Mouse (Mus musculus): ENCODE measurements at regions not wholly inside any gene's neighbourhood (a gene's known extent, or its start where the extent isn't known, plus 50 kb on each side); places are given as distances from the start of the nearest gene placed in this dataset.

DNA sequence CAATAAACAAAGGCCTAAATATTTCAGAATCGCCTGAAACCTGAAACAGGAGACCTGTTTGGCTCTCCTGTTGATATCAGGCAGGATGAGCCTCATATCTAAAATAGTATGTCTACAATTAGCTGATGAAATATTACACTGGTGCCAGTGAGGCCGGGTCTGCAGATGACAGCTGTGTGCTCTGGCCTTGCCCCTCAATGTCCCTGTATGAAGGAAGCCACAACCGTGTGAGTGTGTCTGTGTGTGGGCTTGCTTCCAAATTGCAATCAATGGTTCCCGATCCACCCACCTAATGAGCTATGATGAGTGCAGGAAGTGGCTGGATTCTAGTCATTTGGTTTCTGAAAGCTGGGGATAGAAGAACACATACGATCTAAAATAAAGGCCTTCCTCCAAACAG lies 438.2 kb downstream of the Cbln4 start:
- TF ChIP-seq CTCF (IDR thresholded peaks at IDR 0.05; ENCODE audit: low read depth) = no peak
- TF ChIP-seq EP300 (IDR thresholded peaks at IDR 0.05; ENCODE audit: low read depth) = no peak
- 57% methylated on average over 5 of the region's 5 CpGs for WGBS (ENCODE audit: insufficient replicate concordance)
- ATAC-seq (ENCODE audit: insufficient read depth) (no peak), DNase-seq (ENCODE audit: low read depth in 3 of 3, low spot score in 3 of 3) (no peak)
- no peaks in the 10 kb centered on the region for H3K4me1 ChIP-seq (replicated peaks; ENCODE audit: control insufficient read depth in 2 of 2, insufficient read depth in 2 of 2, low read length in 1 of 2)
- H3K36me3 ChIP-seq (replicated peaks; ENCODE audit: control insufficient read depth, insufficient read depth, low read depth) = no peaks in the 10 kb centered on the region
- H3K9me3 ChIP-seq (ENCODE audit: control insufficient read depth, low read length) = no peaks in the 10 kb centered on the region
- no peaks in the 10 kb centered on the region for H3K27me3 ChIP-seq (ENCODE audit: control insufficient read depth, insufficient read depth, low read length)
- no peak overlapping the region for H3K27ac ChIP-seq
- H3K9ac ChIP-seq (replicated peaks) = no peak overlapping the region
- H3K4me3 ChIP-seq (ENCODE audit: insufficient read depth in 1 of 2, low read depth in 2 of 2, low read length in 2 of 2) = no peak overlapping the region
- no peak overlapping the region for H3K4me2 ChIP-seq (ENCODE audit: low read depth)

DNA sequence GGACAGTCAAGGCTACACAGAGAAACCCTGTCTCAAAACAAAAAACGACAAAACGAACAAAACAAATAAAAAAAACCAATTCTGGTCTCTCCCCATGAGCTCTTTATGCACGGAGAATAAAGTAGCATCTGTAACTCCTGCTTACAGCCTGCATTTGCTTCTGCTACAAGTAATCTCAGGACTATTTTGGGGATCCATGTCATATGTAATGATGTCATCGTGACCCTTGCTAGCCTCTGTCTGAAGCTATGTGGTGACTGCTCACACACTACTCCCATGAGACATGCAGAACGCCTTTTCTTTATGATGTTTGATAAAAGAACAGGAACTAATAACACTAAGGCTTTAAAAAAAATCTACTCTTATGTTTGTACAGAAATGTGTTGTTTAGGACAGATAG lies 448.0 kb downstream of the Cbln4 start:
- ATAC-seq (ENCODE audit: insufficient read depth) = no peak

DNA sequence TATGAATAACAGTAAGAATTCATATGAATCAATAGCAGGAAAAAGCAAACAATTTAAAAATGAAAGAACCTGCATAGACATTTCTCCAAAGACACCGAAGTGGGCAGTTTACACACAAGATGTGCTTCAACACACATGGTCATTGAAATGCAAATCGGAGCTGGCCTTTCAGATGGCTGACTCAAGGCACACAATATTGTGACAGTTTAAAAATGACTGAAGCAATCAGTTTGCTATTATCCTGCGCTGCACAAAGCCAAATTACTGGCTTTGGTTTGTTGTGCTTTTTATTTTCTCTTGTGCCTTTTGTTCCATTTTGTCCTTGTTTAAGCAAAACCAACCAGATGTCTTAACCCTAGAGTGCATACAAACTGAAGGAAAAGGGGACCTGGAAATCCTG lies 449.4 kb downstream of the Cbln4 start:
- DNase-seq (ENCODE audit: low read depth in 3 of 3, low spot score in 3 of 3) = no peak
- no peak overlapping the region for H3K4me3 ChIP-seq (ENCODE audit: insufficient read depth in 1 of 2, low read depth in 2 of 2, low read length in 2 of 2)
- 69% methylated on average over 3 of the region's 3 CpGs for WGBS (ENCODE audit: insufficient replicate concordance)
- H3K4me2 ChIP-seq (ENCODE audit: low read depth) = no peak overlapping the region
- no peaks in the 10 kb centered on the region for H3K27me3 ChIP-seq (ENCODE audit: control insufficient read depth, insufficient read depth, low read length)
- no peak for ATAC-seq (ENCODE audit: insufficient read depth)
- H3K4me1 ChIP-seq (replicated peaks; ENCODE audit: control insufficient read depth in 2 of 2, insufficient read depth in 2 of 2, low read length in 1 of 2) = no peaks in the 10 kb centered on the region
- no peaks in the 10 kb centered on the region for H3K9me3 ChIP-seq (ENCODE audit: control insufficient read depth, low read length)
- TF ChIP-seq CTCF (IDR thresholded peaks at IDR 0.05; ENCODE audit: low read depth) (no peak), EP300 (IDR thresholded peaks at IDR 0.05; ENCODE audit: low read depth) (no peak)
- H3K9ac ChIP-seq (replicated peaks) = no peak overlapping the region
- H3K27ac ChIP-seq = no peak overlapping the region
- no peaks in the 10 kb centered on the region for H3K36me3 ChIP-seq (replicated peaks; ENCODE audit: control insufficient read depth, insufficient read depth, low read depth)

More for the DNA sequence above, 448.0 kb downstream of the Cbln4 start:
- Histone ChIP-seq H3K4me2 (ENCODE audit: low read depth) (no peak overlapping the region), H3K27ac (no peak overlapping the region), H3K4me3 (ENCODE audit: insufficient read depth in 1 of 2, low read depth in 2 of 2, low read length in 2 of 2) (no peak overlapping the region), H3K36me3 (replicated peaks; ENCODE audit: control insufficient read depth, insufficient read depth, low read depth) (no peaks in the 10 kb centered on the region), H3K9me3 (ENCODE audit: control insufficient read depth, low read length) (no peaks in the 10 kb centered on the region), H3K4me1 (replicated peaks; ENCODE audit: control insufficient read depth in 2 of 2, insufficient read depth in 2 of 2, low read length in 1 of 2) (no peaks in the 10 kb centered on the region), H3K9ac (replicated peaks) (no peak overlapping the region), H3K27me3 (ENCODE audit: control insufficient read depth, insufficient read depth, low read length) (no peaks in the 10 kb centered on the region)
- TF ChIP-seq CTCF (IDR thresholded peaks at IDR 0.05; ENCODE audit: low read depth) (no peak), EP300 (IDR thresholded peaks at IDR 0.05; ENCODE audit: low read depth) (no peak)
- WGBS (ENCODE audit: insufficient replicate concordance) = 48% methylated on average over 5 of the region's 5 CpGs
- no peak for DNase-seq (ENCODE audit: low read depth in 3 of 3, low spot score in 3 of 3)

DNA sequence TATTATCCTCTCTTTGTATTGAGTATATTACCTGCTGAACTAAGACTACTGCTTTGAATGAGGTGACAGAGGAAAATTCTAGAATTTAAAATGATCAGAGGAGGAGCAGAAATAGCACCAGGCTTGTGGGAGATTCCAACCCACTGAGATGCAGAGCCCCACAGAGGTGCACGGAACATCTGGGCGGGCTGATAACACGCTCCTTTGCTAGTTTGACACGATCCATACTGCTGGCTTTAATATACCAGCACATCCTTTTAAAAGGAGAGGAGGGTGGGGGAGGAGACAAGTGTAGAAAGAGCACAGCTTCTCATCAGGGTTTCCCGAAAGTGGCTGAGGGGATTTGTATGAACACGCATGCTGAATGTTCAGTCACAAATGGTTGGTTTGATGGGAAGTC lies 451.0 kb downstream of the Cbln4 start:
- no peak overlapping the region for H3K4me2 ChIP-seq (ENCODE audit: low read depth)
- no peak overlapping the region for H3K9ac ChIP-seq (replicated peaks)
- TF ChIP-seq EP300 (IDR thresholded peaks at IDR 0.05; ENCODE audit: low read depth) (no peak), CTCF (IDR thresholded peaks at IDR 0.05; ENCODE audit: low read depth) (no peak)
- no peak overlapping the region for H3K27ac ChIP-seq
- no peaks in the 10 kb centered on the region for H3K4me1 ChIP-seq (replicated peaks; ENCODE audit: control insufficient read depth in 2 of 2, insufficient read depth in 2 of 2, low read length in 1 of 2)
- no peak overlapping the region for H3K4me3 ChIP-seq (ENCODE audit: insufficient read depth in 1 of 2, low read depth in 2 of 2, low read length in 2 of 2)
- no peaks in the 10 kb centered on the region for H3K9me3 ChIP-seq (ENCODE audit: control insufficient read depth, low read length)
- H3K36me3 ChIP-seq (replicated peaks; ENCODE audit: control insufficient read depth, insufficient read depth, low read depth) = no peaks in the 10 kb centered on the region
- H3K27me3 ChIP-seq (ENCODE audit: control insufficient read depth, insufficient read depth, low read length) = no peaks in the 10 kb centered on the region
- ATAC-seq (ENCODE audit: insufficient read depth) = no peak
- DNase-seq (ENCODE audit: low read depth in 3 of 3, low spot score in 3 of 3) = no peak
- 65% methylated on average over 6 of the region's 6 CpGs for WGBS (ENCODE audit: insufficient replicate concordance)

DNA sequence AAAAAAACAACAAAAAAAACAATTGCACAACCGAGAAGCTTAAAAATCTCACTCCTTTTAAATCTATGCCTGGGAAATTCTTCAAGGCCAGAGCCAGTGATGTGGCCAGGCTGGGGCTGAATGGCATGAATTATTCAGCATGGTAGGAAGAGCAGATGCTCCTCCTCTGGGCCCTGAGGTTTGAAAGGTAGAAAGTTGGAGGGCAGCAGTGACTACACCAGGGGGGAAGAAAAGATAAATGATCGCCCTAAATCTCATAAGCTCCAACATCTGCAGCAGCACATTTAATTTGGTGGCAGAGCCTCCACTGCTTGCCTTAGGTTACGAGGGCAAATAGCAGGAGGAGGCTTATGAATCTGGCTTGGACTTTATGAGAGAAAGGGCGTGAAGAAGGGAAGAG lies 455.1 kb downstream of the Cbln4 start:
- DNase-seq (ENCODE audit: low read depth in 3 of 3, low spot score in 3 of 3) = no peak
- H3K9me3 ChIP-seq (ENCODE audit: control insufficient read depth, low read length) = no peaks in the 10 kb centered on the region
- H3K4me3 ChIP-seq (ENCODE audit: insufficient read depth in 1 of 2, low read depth in 2 of 2, low read length in 2 of 2) = no peak overlapping the region
- 46% methylated on average over 4 of the region's 4 CpGs for WGBS (ENCODE audit: insufficient replicate concordance)
- TF ChIP-seq CTCF (IDR thresholded peaks at IDR 0.05; ENCODE audit: low read depth) (no peak), EP300 (IDR thresholded peaks at IDR 0.05; ENCODE audit: low read depth) (no peak)
- no peak overlapping the region for H3K4me2 ChIP-seq (ENCODE audit: low read depth)
- H3K27ac ChIP-seq = no peak overlapping the region
- H3K36me3 ChIP-seq (replicated peaks; ENCODE audit: control insufficient read depth, insufficient read depth, low read depth) = no peaks in the 10 kb centered on the region
- no peaks in the 10 kb centered on the region for H3K27me3 ChIP-seq (ENCODE audit: control insufficient read depth, insufficient read depth, low read length)
- ATAC-seq (ENCODE audit: insufficient read depth) = no peak
- H3K9ac ChIP-seq (replicated peaks) = no peak overlapping the region
- H3K4me1 ChIP-seq (replicated peaks; ENCODE audit: control insufficient read depth in 2 of 2, insufficient read depth in 2 of 2, low read length in 1 of 2) = no peaks in the 10 kb centered on the region

All from liver, embryonic 14.5 days (tissue).